Mouse (Mus musculus) 416B (cell line): ENCODE results near the gene Olfr8.
"Not testable (repeated sequence)": the region's sequence is repeated elsewhere in the genome, so short reads cannot be mapped to it uniquely, and the experiment has no call there.

Experiments
- DNase-seq: peaks from one replicate; pipeline ENCODE4 v3.0.0; 2011; ENCODE audit warnings: low read depth

The Olfr8 gene

DNA sequence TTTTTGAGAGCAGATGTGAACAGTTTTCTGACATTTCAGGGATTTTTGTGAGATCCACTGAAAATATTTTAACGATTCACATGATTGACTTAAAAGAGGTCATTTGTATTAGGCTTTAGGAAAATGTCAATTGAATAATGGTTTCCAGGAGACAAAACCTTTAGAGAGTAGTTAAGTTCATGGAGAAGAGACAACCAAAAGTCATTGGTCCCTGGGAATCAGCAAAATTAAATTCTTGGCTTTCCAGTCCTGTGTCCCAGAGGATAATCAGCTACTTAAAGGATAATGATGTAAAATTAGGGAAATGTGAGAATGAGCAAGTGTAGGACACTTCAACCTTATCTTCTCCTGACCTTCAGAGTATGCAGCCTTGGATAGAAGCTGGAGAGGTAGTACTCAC lies at the start of gene Olfr8:
Gene Olfr8 (plus strand): TSS at position 301 of the 400 bp plus-strand sequence.
- DNase-seq, result not testable (repeated sequence)

DNA sequence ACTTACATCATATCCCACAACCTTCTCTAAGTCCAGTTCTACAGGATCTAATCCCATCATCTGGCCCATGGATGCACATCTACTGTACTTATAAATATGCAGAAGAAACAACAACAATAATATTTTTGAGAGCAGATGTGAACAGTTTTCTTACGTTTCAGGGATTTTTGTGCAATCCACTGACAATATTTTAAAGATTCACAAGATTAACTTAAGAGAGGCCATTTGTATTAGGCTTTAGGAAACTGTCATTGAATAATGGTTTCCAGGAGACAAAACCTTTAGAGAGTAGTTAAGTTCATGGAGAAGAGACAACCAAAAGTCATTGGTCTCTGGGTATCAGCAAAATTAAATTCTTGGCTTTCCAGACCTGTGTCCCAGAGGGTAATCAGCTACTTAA lies 37.6 kb upstream of the Olfr8 start, which contains the start of gene Olfr1354:
Gene Olfr1354 (plus strand): TSS at position 301 of the 400 bp plus-strand sequence.
- not testable (repeated sequence) for DNase-seq

DNA sequence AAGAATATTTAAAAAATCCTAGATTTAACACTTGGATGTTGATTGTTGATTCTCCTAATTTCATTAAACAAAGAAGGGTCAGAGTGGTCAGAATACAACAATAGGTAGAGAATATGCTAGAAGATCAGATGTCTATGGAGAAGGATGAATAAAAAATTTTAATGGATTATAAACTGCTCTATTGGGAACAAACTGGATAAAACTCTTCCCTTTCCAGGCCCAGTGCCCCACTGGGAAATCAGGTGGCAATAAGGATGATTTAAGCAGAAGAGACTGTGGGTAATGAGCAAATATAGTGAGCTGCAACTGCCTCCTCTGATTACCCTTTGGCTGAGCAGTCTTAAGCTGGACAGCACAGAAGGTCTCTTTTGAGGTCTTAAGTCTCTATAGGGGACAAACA lies 12.6 kb downstream of the Olfr8 start, which contains the start of gene Olfr1353:
Gene Olfr1353 (plus strand): TSS at position 301 of the 400 bp plus-strand sequence.
- not testable (repeated sequence) for DNase-seq

DNA sequence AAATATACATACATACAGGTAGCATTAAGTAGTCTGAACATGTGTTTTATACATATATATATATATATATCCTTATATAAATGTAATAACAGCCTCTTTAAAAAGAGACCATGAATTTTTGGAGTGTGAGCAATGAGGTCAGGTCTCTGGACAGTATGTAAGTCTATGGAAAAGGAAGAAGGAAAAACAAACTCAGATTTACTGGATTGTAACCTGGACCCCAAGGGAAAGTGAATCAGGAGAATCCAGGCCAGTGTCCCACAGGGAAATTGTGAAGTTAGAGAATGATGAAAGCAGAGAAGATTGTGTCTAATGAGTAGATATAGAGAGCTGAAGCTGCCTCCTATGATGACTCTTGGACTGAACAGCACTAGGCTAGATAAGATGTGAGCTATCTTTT lies 30.3 kb downstream of the Olfr8 start, which contains the start of gene Olfr1352:
Gene Olfr1352 (plus strand): TSS at position 301 of the 400 bp plus-strand sequence.
- no peak for DNase-seq
